22 mouse cellular contexts compared by ENCODE assay signal in genomic region chr5:130136597-130136996, GRCm38 (mm10). TPM values are rescaled to one million over a fixed set of nuclear protein-coding genes. Genes with fewer than 3 reads are reported as not detected.
A peak's percentile ranks its signal among the peaks of the same experiment; 100 is the strongest.
DNase-seq lines count a peak whose midpoint lies in the region; ATAC-seq and TF ChIP-seq lines count a peak whose summit lies in the region.
"Had no signal": no experiment of that assay in that cellular context is flagged by ENCODE, and none has a peak within 500 bp of the region (broad histone marks: within the 10 kb centered on the region; RNA-seq: fewer than 3 reads in every experiment).

No protein-coding gene starts in this region.

- H3K4me1 ChIP-seq in liver, adult 2 months (ENCODE audit: control insufficient read depth, insufficient read depth, low read length), result peaks cover 10% of the 10 kb centered on the region
- no peaks in the 10 kb centered on the region for H3K4me1 ChIP-seq in liver, embryonic 11.5 days (replicated peaks; ENCODE audit: control insufficient read depth, insufficient read depth, low read length)
- H3K4me1 ChIP-seq in liver, embryonic 15.5 days (replicated peaks), result peaks cover 3% of the 10 kb centered on the region
- no peaks in the 10 kb centered on the region for H3K4me1 ChIP-seq in liver, postnatal 0 days (ENCODE audit: insufficient read depth)
- H3K4me1 ChIP-seq: forebrain, embryonic 10.5 days; forebrain, embryonic 12.5 days had no signal

- no peak for ATAC-seq in liver, embryonic 11.5 days (replicated peaks; ENCODE audit: low FRiP score)
- ATAC-seq in liver, embryonic 15.5 days (ENCODE audit: insufficient read depth), result 0 out of 2 replicates have a peak, but pooled peaks have one; percentile 25
- peak; percentile 85 for ATAC-seq in liver, postnatal 0 days
- ATAC-seq: forebrain, embryonic 14.5 days had no signal

- no peak for TF ChIP-seq CTCF in liver, adult 2 months (IDR thresholded peaks at IDR 0.05; ENCODE audit: low read depth, low read length)
- no peak for TF ChIP-seq CTCF in liver, postnatal 0 days (IDR thresholded peaks at IDR 0.05; ENCODE audit: low read depth)

- DNase-seq in liver, adult 2 months (ENCODE audit: extremely low read depth, low read depth, low spot score), result peak; percentile 91
- DNase-seq in liver, embryonic 11.5 days (ENCODE audit: low spot score), result no peak
- DNase-seq in liver, result no peak
- DNase-seq in liver, postnatal 0 days, result peak; percentile 31
- DNase-seq in urinary bladder, postnatal 10 days (ENCODE audit: low spot score), result no peak
- DNase-seq: adrenal gland, adult 2 months; adrenal gland, postnatal 10 days; adrenal gland, postnatal 25 days; cerebellum, adult 11 months; cerebellum, adult 18-20 months; cerebellum, adult 8-10 months; cerebellum, adult 9-11 months; cerebellum, postnatal 14 days; cerebellum, postnatal 36 days; embryo, embryonic 11 days had no signal

- peak overlapping the region; percentile 61 for H3K27ac ChIP-seq in liver, adult 2 months (replicated peaks; ENCODE audit: insufficient read depth, low read depth, low read length)
- H3K27ac ChIP-seq in liver, embryonic 11.5 days (ENCODE audit: low read depth, low read length), result no peak overlapping the region
- no peak overlapping the region for H3K27ac ChIP-seq in liver, embryonic 15.5 days (replicated peaks)
- H3K27ac ChIP-seq in liver, postnatal 0 days (ENCODE audit: low read depth), result peak overlapping the region; percentile 53
- H3K27ac ChIP-seq: embryonic facial prominence, embryonic 13.5 days; embryonic facial prominence, embryonic 15.5 days; forebrain, embryonic 10.5 days; forebrain, embryonic 12.5 days had no signal

- H3K36me3 ChIP-seq in liver, adult 2 months (ENCODE audit: control insufficient read depth, insufficient read depth, low read length), result no peaks in the 10 kb centered on the region; the same call in 1 of the 2 replicates
- H3K36me3 ChIP-seq in liver, embryonic 11.5 days (ENCODE audit: control insufficient read depth, insufficient read depth, low read length), result no peaks in the 10 kb centered on the region
- no peaks in the 10 kb centered on the region for H3K36me3 ChIP-seq in liver, embryonic 15.5 days (replicated peaks)
- no peaks in the 10 kb centered on the region; the same call in 1 of the 2 replicates for H3K36me3 ChIP-seq in liver, postnatal 0 days (replicated peaks; ENCODE audit: insufficient read depth, low read length)

- no peak overlapping the region for H3K4me3 ChIP-seq in liver, adult 2 months (ENCODE audit: insufficient read depth, low read depth, low read length)
- H3K4me3 ChIP-seq in liver, embryonic 11.5 days (ENCODE audit: low read depth, low read length), result no peak overlapping the region
- no peak overlapping the region for H3K4me3 ChIP-seq in liver, embryonic 15.5 days (replicated peaks)
- no peak overlapping the region for H3K4me3 ChIP-seq in liver, postnatal 0 days (ENCODE audit: low read depth, low read length)
- H3K4me3 ChIP-seq: embryonic facial prominence, embryonic 13.5 days; embryonic facial prominence, embryonic 15.5 days; erythroblast, embryonic 14.5 days; forebrain, embryonic 10.5 days; forebrain, embryonic 12.5 days had no signal

- WGBS in liver, adult 2 months, result 33% methylated on average over 13 of the region's 13 CpGs
- WGBS in liver, embryonic 11.5 days, result 91% methylated on average over 13 of the region's 13 CpGs
- 80% methylated on average over 13 of the region's 13 CpGs for WGBS in liver, embryonic 15.5 days (ENCODE audit: insufficient replicate concordance)
- WGBS in liver, postnatal 0 days (ENCODE audit: insufficient replicate concordance), result 69% methylated on average over 13 of the region's 13 CpGs

- H3K79me2 ChIP-seq in liver, adult 2 months (ENCODE audit: control insufficient read depth, insufficient read depth, low read length), result no peaks in the 10 kb centered on the region

- no peaks in the 10 kb centered on the region for H3K27me3 ChIP-seq in liver, adult 2 months (ENCODE audit: control insufficient read depth, insufficient read depth, low read length)
- no peaks in the 10 kb centered on the region for H3K27me3 ChIP-seq in liver, embryonic 11.5 days (replicated peaks; ENCODE audit: control insufficient read depth, insufficient read depth, low read length)
- no peaks in the 10 kb centered on the region for H3K27me3 ChIP-seq in liver, embryonic 15.5 days
- no peaks in the 10 kb centered on the region for H3K27me3 ChIP-seq in liver, postnatal 0 days (ENCODE audit: insufficient read depth, low read length)
- H3K27me3 ChIP-seq: embryonic facial prominence, embryonic 13.5 days; embryonic facial prominence, embryonic 15.5 days; forebrain, embryonic 12.5 days had no signal

- TF ChIP-seq EP300 in liver, postnatal 0 days (IDR thresholded peaks at IDR 0.05; ENCODE audit: low read depth), result no peak

- H3K9ac ChIP-seq in liver, adult 2 months (ENCODE audit: low read depth, low read length), result no peak overlapping the region
- no peak overlapping the region for H3K9ac ChIP-seq in liver, embryonic 11.5 days (ENCODE audit: low read depth, low read length)
- H3K9ac ChIP-seq in liver, embryonic 15.5 days, result no peak overlapping the region
- H3K9ac ChIP-seq in liver, postnatal 0 days (replicated peaks), result no peak overlapping the region
- H3K9ac ChIP-seq: embryonic facial prominence, embryonic 13.5 days; embryonic facial prominence, embryonic 15.5 days; forebrain, embryonic 12.5 days had no signal

- TF ChIP-seq POLR2A in liver, adult 2 months (IDR thresholded peaks at IDR 0.05; ENCODE audit: extremely low read depth, insufficient read depth, low read length), result no peak

- no peaks in the 10 kb centered on the region for H3K9me3 ChIP-seq in liver, embryonic 11.5 days (ENCODE audit: control insufficient read depth, low read length)
- no peaks in the 10 kb centered on the region for H3K9me3 ChIP-seq in liver, embryonic 15.5 days (replicated peaks)
- no peaks in the 10 kb centered on the region for H3K9me3 ChIP-seq in liver, postnatal 0 days (ENCODE audit: low read length)
- H3K9me3 ChIP-seq: embryonic facial prominence, embryonic 13.5 days; embryonic facial prominence, embryonic 15.5 days; forebrain, embryonic 10.5 days; forebrain, embryonic 12.5 days had no signal

- H3K4me2 ChIP-seq in liver, embryonic 11.5 days, result no peak overlapping the region
- H3K4me2 ChIP-seq in liver, embryonic 15.5 days, result no peak overlapping the region
- no peak overlapping the region for H3K4me2 ChIP-seq in liver, postnatal 0 days (ENCODE audit: low read depth, low read length)
- H3K4me2 ChIP-seq: embryonic facial prominence, embryonic 13.5 days; embryonic facial prominence, embryonic 15.5 days; forebrain, embryonic 12.5 days had no signal

RNA-seq across cellular contexts. Expression of gene Kctd7, which starts 8.1 kb away (rescaled TPM):
- 2.0 and 2.8 TPM in 2 replicates for total RNA-seq in liver, adult 2 months (2014; rRNA removed)
- 3.6 and 4.0 TPM in 2 replicates for polyA plus RNA-seq in liver, adult 2 months (2012; rRNA removed)
- polyA plus RNA-seq in liver, embryonic 11.5 days (2014; fragmentation: Nextera tagmentation; extraction: Ambion mirVana), result 8.5 TPM in 2 replicates
- 6.0 and 6.6 TPM in 2 replicates for polyA plus RNA-seq in liver, embryonic 15.5 days (2015; fragmentation: Nextera tagmentation; extraction: Ambion mirVana)
- 3.6 and 3.9 TPM in 2 replicates for polyA plus RNA-seq in liver, postnatal 0 days (2015; fragmentation: Nextera tagmentation; extraction: Ambion mirVana)

RNA-seq across cellular contexts. Expression of gene Rabgef1, which starts 35.0 kb away (rescaled TPM):
- 11.4 and 13.1 TPM in 2 replicates for total RNA-seq in liver, adult 2 months (2014; rRNA removed)
- polyA plus RNA-seq in liver, adult 2 months (2012; rRNA removed), result 8.3 and 11.8 TPM in 2 replicates
- polyA plus RNA-seq in liver, embryonic 11.5 days (2014; fragmentation: Nextera tagmentation; extraction: Ambion mirVana), result 39.6 and 41.1 TPM in 2 replicates
- polyA plus RNA-seq in liver, embryonic 15.5 days (2015; fragmentation: Nextera tagmentation; extraction: Ambion mirVana), result 22.7 and 25.2 TPM in 2 replicates
- polyA plus RNA-seq in liver, postnatal 0 days (2015; fragmentation: Nextera tagmentation; extraction: Ambion mirVana), result 18.5 and 19.7 TPM in 2 replicates

Comparison
In these comparisons a context has a peak if more than half of its experiments do, and no peak if none do; other contexts are left out.
1. DNase-seq: peak in liver, adult 2 months (single experiment) and liver, postnatal 0 days (single experiment); none in liver, embryonic 11.5 days (single experiment), liver (single experiment) and urinary bladder, postnatal 10 days (single experiment).
2. H3K27ac ChIP-seq: peak in liver, adult 2 months (single experiment) and liver, postnatal 0 days (single experiment); none in liver, embryonic 11.5 days (single experiment) and liver, embryonic 15.5 days (single experiment).